Mouse (Mus musculus): ENCODE results near the gene Samd15.

GRCm38 (mm10) chr12:87199206-87199972 lies at the start of gene Samd15:
- TF ChIP-seq TAL1 (IDR thresholded peaks at IDR 0.05; ENCODE audit: low read length), result no peak
- no peak for TF ChIP-seq GATA1 (IDR thresholded peaks at IDR 0.05; ENCODE audit: low read length)

Data from erythroblast, embryonic 14.5 days (primary cell).